In the genomic region with DNA sequence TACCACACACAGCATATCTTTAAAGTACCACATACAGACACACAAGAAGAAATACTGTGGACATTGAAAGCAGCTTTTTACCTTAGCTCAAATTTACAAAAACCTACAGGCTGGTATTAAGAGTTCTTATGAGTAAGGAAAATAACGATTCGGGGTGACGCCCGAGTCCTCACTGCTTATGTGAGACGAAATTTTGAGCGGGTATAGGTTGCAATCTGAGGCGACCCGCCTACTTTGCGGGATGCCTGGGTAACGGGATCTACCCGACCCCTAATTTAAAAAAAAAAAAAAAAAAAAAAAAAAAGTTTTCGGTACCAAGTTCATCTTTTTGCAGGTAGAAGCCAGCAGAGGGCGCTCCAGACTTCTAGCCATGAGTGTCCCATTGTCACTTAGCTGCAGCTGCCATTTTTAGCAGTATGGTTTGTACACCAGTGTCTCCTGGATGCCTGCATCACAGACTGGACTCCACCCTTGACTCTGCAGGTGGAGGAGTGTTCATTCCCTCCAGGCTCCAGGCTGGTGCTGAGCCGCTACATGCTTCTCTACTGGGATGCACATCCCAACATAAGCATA, we compare ENCODE assay signal across 8 mouse cellular contexts. TPM values are rescaled to one million over a fixed set of nuclear protein-coding genes. Genes with fewer than 3 reads are reported as not detected.
DNase-seq lines count a peak whose midpoint lies in the region; ATAC-seq lines count a peak whose summit lies in the region.

No protein-coding gene starts in this region.

- no peak overlapping the region for H3K4me3 ChIP-seq in embryonic facial prominence, embryonic 11.5 days (ENCODE audit: low read depth, low read length)

- intact Hi-C loops in heart, postnatal 25 days (cut with DNase I) = loop anchor here (1.0 kb wide), 1 partner anchor 37 kb away; no protein-coding TSS in a partner anchor
- intact Hi-C loops in left cerebral cortex, postnatal 25 days (cut with DNase I) = loop anchor here (1.0 kb wide), 1 partner anchor 36 kb away; the partner anchor contains the start of gene Comtd1

- no peaks in the 10 kb centered on the region for H3K27me3 ChIP-seq in embryonic facial prominence, embryonic 11.5 days (ENCODE audit: control insufficient read depth, insufficient read depth, low read length)

- ATAC-seq in embryonic facial prominence, embryonic 11.5 days (replicated peaks; ENCODE audit: insufficient number of reproducible peaks, low FRiP score, low TSS enrichment, low read depth) = no peak
- ATAC-seq in megakaryocyte-erythroid progenitor cell, adult 5-6 weeks (replicated peaks; ENCODE audit: low FRiP score, low TSS enrichment, poor library complexity, severe bottlenecking) = peak; percentile 83

- DNase-seq in right cerebral cortex, adult 18-20 months = peak; percentile 50
- DNase-seq in right cerebral cortex, postnatal 25 days = no peak
- DNase-seq in adrenal gland, postnatal 25 days = peak; percentile 78
- DNase-seq in embryonic facial prominence, embryonic 11.5 days (ENCODE audit: low spot score) = peak; percentile 78
- DNase-seq in heart, postnatal 25 days (ENCODE audit: low spot score) = peak; percentile 39
- peak; percentile 45 to 48 for DNase-seq in left cerebral cortex, postnatal 25 days (ENCODE audit: low spot score in 2 of 2)
- DNase-seq in testis, postnatal 10 days (ENCODE audit: low spot score) = peak; percentile 80

- H3K9ac ChIP-seq in embryonic facial prominence, embryonic 11.5 days (replicated peaks; ENCODE audit: low read length) = no peak overlapping the region

- no peaks in the 10 kb centered on the region for H3K4me1 ChIP-seq in embryonic facial prominence, embryonic 11.5 days (ENCODE audit: control insufficient read depth, insufficient read depth, low read length)

- no peak overlapping the region for H3K27ac ChIP-seq in embryonic facial prominence, embryonic 11.5 days (replicated peaks; ENCODE audit: low read depth, low read length)

- no peak overlapping the region for H3K4me2 ChIP-seq in embryonic facial prominence, embryonic 11.5 days (ENCODE audit: low read depth, low read length)

- 23% methylated on average over 14 of the region's 14 CpGs for WGBS in embryonic facial prominence, embryonic 11.5 days

- H3K36me3 ChIP-seq in embryonic facial prominence, embryonic 11.5 days (replicated peaks; ENCODE audit: control insufficient read depth, insufficient read depth, low read depth, low read length) = no peaks in the 10 kb centered on the region

- no peaks in the 10 kb centered on the region for H3K9me3 ChIP-seq in embryonic facial prominence, embryonic 11.5 days (replicated peaks; ENCODE audit: control insufficient read depth, low read length)

RNA-seq across cellular contexts. Expression of gene Vdac2, which starts 12.4 kb away (rescaled TPM):
- total RNA-seq in adrenal gland, postnatal 25 days (2021) = 168 and 205 TPM in 2 replicates
- polyA plus RNA-seq in embryonic facial prominence, embryonic 11.5 days (2014; fragmentation: Nextera tagmentation; extraction: Ambion mirVana) = 310 and 314 TPM in 2 replicates
- 100 to 1,000 TPM; 494 to 528 TPM for total RNA-seq in heart, postnatal 25 days (2021)
- 100 to 1,000 TPM; 207 to 226 TPM for total RNA-seq in left cerebral cortex, postnatal 25 days (2021)
- total RNA-seq in megakaryocyte-erythroid progenitor cell, adult 5-6 weeks (2014; fragmentation: Nextera tagmentation) = 321 and 323 TPM in 2 replicates
- 421 and 441 TPM in 2 replicates for total RNA-seq in megakaryocyte-erythroid progenitor cell, adult 5-6 weeks (2017)

RNA-seq across cellular contexts. Expression of gene Comtd1, which starts 36.1 kb away (rescaled TPM):
- 67.2 and 75.0 TPM in 2 replicates for total RNA-seq in adrenal gland, postnatal 25 days (2021)
- 15.5 and 17.6 TPM in 2 replicates for polyA plus RNA-seq in embryonic facial prominence, embryonic 11.5 days (2014; fragmentation: Nextera tagmentation; extraction: Ambion mirVana)
- 1 to 10 TPM; 7.5 to 9.5 TPM for total RNA-seq in heart, postnatal 25 days (2021)
- 10 to 100 TPM; 28.3 to 31.5 TPM for total RNA-seq in left cerebral cortex, postnatal 25 days (2021)
- total RNA-seq in megakaryocyte-erythroid progenitor cell, adult 5-6 weeks (2014; fragmentation: Nextera tagmentation) = 67.6 and 76.2 TPM in 2 replicates
- 17.7 and 24.2 TPM in 2 replicates for total RNA-seq in megakaryocyte-erythroid progenitor cell, adult 5-6 weeks (2017)
